Mouse (Mus musculus): ENCODE measurements at regions not wholly inside any gene's neighbourhood (a gene's known extent, or its start where the extent isn't known, plus 50 kb on each side); places are given as distances from the start of the nearest gene placed in this dataset.

GRCm38 (mm10) chr10:42089686-42090085, 71.4 kb upstream of the Armc2 start:
- no peak for TF ChIP-seq GATA1 (IDR thresholded peaks at IDR 0.05; ENCODE audit: low read length)
- TF ChIP-seq TAL1 (IDR thresholded peaks at IDR 0.05; ENCODE audit: low read length) = no peak

Data from erythroblast, embryonic 14.5 days (primary cell).